Mouse (Mus musculus) MEL (cell line): ENCODE results near the gene Wfdc11. TPM values are rescaled to one million over a fixed set of nuclear protein-coding genes. Genes with fewer than 3 reads are reported as not detected.

ENCODE experiments used
- DNase-seq: peaks from one replicate; pipeline ENCODE4 v3.0.0; 2011; ENCODE audit warnings: low read depth, low spot score
- H3K27ac ChIP-seq: 2 replicates; pipeline ENCODE4 v1.5.1; 2012; ENCODE audit warnings: low read depth, mild to moderate bottlenecking, control low read depth, low read length, moderate library complexity; ENCODE audit not compliant: control insufficient read depth
- H3K27me3 ChIP-seq, 2 experiments: fragments of 150-350 bp in 1 of 2; sonication (generic) in 1 of 2; 2 replicates each; pipeline ENCODE4 v1.6.1; 2012; ENCODE audit warnings: low read length in 2 of 2, mild to moderate bottlenecking in 2 of 2, improper control_type of control experiment in 1 of 2, moderate library complexity in 1 of 2; ENCODE audit not compliant: insufficient read depth in 2 of 2, control insufficient read depth in 1 of 2
- H3K36me3 ChIP-seq, 2 experiments: 2 replicates each; pipeline ENCODE4 v1.6.1; 2012 to 2014; ENCODE audit warnings: low read length in 2 of 2, improper control_type of control experiment in 1 of 2, inconsistent platforms in 1 of 2, mild to moderate bottlenecking in 1 of 2; ENCODE audit not compliant: insufficient read depth in 2 of 2, control insufficient read depth in 1 of 2
- H3K4me1 ChIP-seq, 2 experiments: fragments of 150-350 bp in 1 of 2; sonication (generic) in 1 of 2; 2 replicates each; pipeline ENCODE4 v1.6.1; 2012; ENCODE audit warnings: low read length in 2 of 2, improper control_type of control experiment in 1 of 2, mild to moderate bottlenecking in 1 of 2; ENCODE audit not compliant: insufficient read depth in 2 of 2, control insufficient read depth in 1 of 2
- H3K4me3 ChIP-seq, 2 experiments: fragments of 150-350 bp in 1 of 2; sonication (generic) in 1 of 2; 2 replicates each; pipeline ENCODE4 v1.5.1; 2012; ENCODE audit warnings: low read depth in 2 of 2, low read length in 2 of 2, mild to moderate bottlenecking in 2 of 2, moderate library complexity in 2 of 2, control low read depth in 1 of 2, improper control_type of control experiment in 1 of 2; ENCODE audit not compliant: control insufficient read depth in 1 of 2, insufficient read depth in 1 of 2
- H3K79me2 ChIP-seq: 2 replicates; pipeline ENCODE4 v1.6.1; 2012; ENCODE audit warnings: mild to moderate bottlenecking, low read length, moderate library complexity; ENCODE audit not compliant: control insufficient read depth, poor library complexity, insufficient read depth
- H3K9ac ChIP-seq: 2 replicates; pipeline ENCODE4 v1.6.1; 2012; ENCODE audit warnings: low read depth, mild to moderate bottlenecking, control low read depth, low read length, moderate library complexity; ENCODE audit not compliant: control insufficient read depth, poor library complexity, severe bottlenecking
- H3K9me3 ChIP-seq: fragments of 150-350 bp; sonication (generic); replicated peaks from 2 replicates; pipeline ENCODE4 v1.6.1; 2012; ENCODE audit warnings: mild to moderate bottlenecking, low read length, improper control_type of control experiment, moderate library complexity; ENCODE audit not compliant: insufficient read depth
- BHLHE40 ChIP-seq: IDR thresholded peaks from 2 replicates; pipeline ENCODE4 v1.6.1; 2012; ENCODE audit warnings: low read depth, mild to moderate bottlenecking, inconsistent platforms, low read length, improper control_type of control experiment, borderline replicate concordance
- CTCF ChIP-seq, 3 experiments: IDR thresholded peaks in 2 of 3; conservative IDR thresholded peaks in 1 of 3; 2 replicates each; pipeline ENCODE4 v1.5.1; 2011 to 2012; ENCODE audit warnings: low read length in 3 of 3, low read depth in 2 of 3, mild to moderate bottlenecking in 2 of 3, improper control_type of control experiment in 1 of 3, inconsistent platforms in 1 of 3, mixed read lengths in 1 of 3, moderate library complexity in 1 of 3; ENCODE audit not compliant: control insufficient read depth in 1 of 3, insufficient read depth in 1 of 3, poor library complexity in 1 of 3, severe bottlenecking in 1 of 3
- E2F4 ChIP-seq: IDR thresholded peaks from 2 replicates; pipeline ENCODE4 v1.6.1; 2011; ENCODE audit warnings: low read depth, low read length, improper control_type of control experiment, borderline replicate concordance
- EP300 ChIP-seq, 2 experiments: IDR thresholded peaks; 2 replicates each; pipeline ENCODE4 v1.6.1; 2011; ENCODE audit warnings: improper control_type of control experiment in 2 of 2, low read length in 2 of 2, low read depth in 1 of 2, mild to moderate bottlenecking in 1 of 2
- HCFC1 ChIP-seq: IDR thresholded peaks from 2 replicates; pipeline ENCODE4 v1.6.1; 2012; ENCODE audit warnings: low read depth, mild to moderate bottlenecking, inconsistent platforms, low read length, improper control_type of control experiment, moderate library complexity
- KAT2A ChIP-seq: conservative IDR thresholded peaks from 2 replicates; pipeline ENCODE4 v1.6.1; 2012; ENCODE audit warnings: low read depth, low read length, improper control_type of control experiment, inconsistent platforms
- MAFK ChIP-seq: IDR thresholded peaks from 2 replicates; pipeline ENCODE4 v1.6.1; 2011; ENCODE audit warnings: low read depth, mild to moderate bottlenecking, low read length, improper control_type of control experiment, borderline replicate concordance
- MEF2A ChIP-seq: IDR thresholded peaks from 2 replicates; pipeline ENCODE4 v1.6.1; 2014; ENCODE audit warnings: low read depth, mild to moderate bottlenecking, inconsistent platforms, low read length, improper control_type of control experiment; ENCODE audit not compliant: poor library complexity, insufficient replicate concordance, severe bottlenecking; ENCODE audit errors: extremely low read depth
- MXI1 ChIP-seq: IDR thresholded peaks from 2 replicates; pipeline ENCODE4 v1.6.1; 2011; ENCODE audit warnings: mild to moderate bottlenecking, low read depth, low read length, improper control_type of control experiment
- NRF1 ChIP-seq: IDR thresholded peaks from 2 replicates; pipeline ENCODE4 v1.6.1; 2014; ENCODE audit warnings: low read depth, mild to moderate bottlenecking, inconsistent platforms, low read length, improper control_type of control experiment, moderate library complexity; ENCODE audit not compliant: poor library complexity, insufficient read depth, severe bottlenecking
- POLR2A ChIP-seq, 2 experiments: IDR thresholded peaks; 2 replicates each; pipeline ENCODE4 v1.6.1; 2011 to 2012; ENCODE audit warnings: low read length in 2 of 2, mild to moderate bottlenecking in 2 of 2, control low read depth in 1 of 2, improper control_type of control experiment in 1 of 2, low read depth in 1 of 2, moderate library complexity in 1 of 2; ENCODE audit not compliant: control insufficient read depth in 1 of 2, insufficient read depth in 1 of 2, poor library complexity in 1 of 2
- POLR2AphosphoS2 ChIP-seq: IDR thresholded peaks from 2 replicates; pipeline ENCODE4 v1.6.1; 2011; ENCODE audit warnings: low read length, improper control_type of control experiment
- POLR2AphosphoS5 ChIP-seq: IDR thresholded peaks from 2 replicates; pipeline ENCODE4 v1.6.1; 2012; ENCODE audit warnings: low read depth, borderline replicate concordance, mild to moderate bottlenecking, inconsistent platforms, low read length, moderate library complexity, mixed read lengths
- RAD21 ChIP-seq: IDR thresholded peaks from 2 replicates; pipeline ENCODE4 v1.6.1; 2011; ENCODE audit warnings: mild to moderate bottlenecking, low read depth, low read length, improper control_type of control experiment
- SMC3 ChIP-seq: IDR thresholded peaks from 2 replicates; pipeline ENCODE4 v1.6.1; 2011; ENCODE audit warnings: low read depth, low read length, improper control_type of control experiment
- TAL1 ChIP-seq: IDR thresholded peaks from 2 replicates; pipeline ENCODE4 v1.6.1; 2012; ENCODE audit warnings: mild to moderate bottlenecking, inconsistent platforms, low read length, moderate library complexity, mixed read lengths
- TCF12 ChIP-seq: IDR thresholded peaks from 2 replicates; pipeline ENCODE4 v1.6.1; 2014; ENCODE audit warnings: low read depth, mild to moderate bottlenecking, inconsistent platforms, low read length, improper control_type of control experiment, moderate library complexity
- UBTF ChIP-seq: IDR thresholded peaks from 2 replicates; pipeline ENCODE4 v1.6.1; 2012; ENCODE audit warnings: low read depth, mild to moderate bottlenecking, inconsistent platforms, low read length, improper control_type of control experiment, moderate library complexity, borderline replicate concordance; ENCODE audit not compliant: insufficient read depth
- USF1 ChIP-seq: IDR thresholded peaks from 2 replicates; pipeline ENCODE4 v1.6.1; 2014; ENCODE audit warnings: low read depth, mild to moderate bottlenecking, inconsistent platforms, low read length, improper control_type of control experiment, moderate library complexity
- ZC3H11A ChIP-seq: IDR thresholded peaks from 2 replicates; pipeline ENCODE4 v1.6.1; 2012; ENCODE audit warnings: low read depth, mild to moderate bottlenecking, inconsistent platforms, low read length, improper control_type of control experiment
- ZMIZ1 ChIP-seq: IDR thresholded peaks from 2 replicates; pipeline ENCODE4 v1.6.1; 2012; ENCODE audit warnings: low read depth, mild to moderate bottlenecking, inconsistent platforms, low read length, improper control_type of control experiment, moderate library complexity
- polyA plus RNA-seq, 2 experiments: library from polyadenylated mRNA; stranded (reverse) in 1 of 2; unstranded in 1 of 2; fragments of >175 nt in 1 of 2; fragments of >200 nt in 1 of 2; gene quantifications; 2 replicates each; pipeline versions ENCODE4 v1.2.1 to v1.2.4; 2012; ENCODE audit warnings: low replicate concordance in 2 of 2, low read depth in 1 of 2; ENCODE audit not compliant: insufficient read length in 2 of 2, insufficient read depth in 1 of 2, missing spikeins in 1 of 2
- total RNA-seq: library from RNA; depleted of rRNA; stranded (reverse); fragments of 300-350 nt; gene quantifications from 2 replicates; pipeline ENCODE4 v1.2.3, GENCODE M21; 2012

The Wfdc11 gene
- total and polyA plus RNA-seq, 3 experiments: not detected

- peaks cover 0 to 5% of the 10 kb centered on the region in 2 experiments; a peak in 3 of 4 replicates for H3K27me3 ChIP-seq
- H3K4me1 ChIP-seq: no peaks in the 10 kb centered on the region
- H3K9ac ChIP-seq: no peak overlapping the region
- no peak overlapping the region for H3K4me3 ChIP-seq
- TF ChIP-seq ZMIZ1: no peak
- TF ChIP-seq TCF12: no peak
- no peak for TF ChIP-seq EP300 (IDR thresholded peaks at IDR 0.05; ENCODE audit: low read depth in 1 of 2, low read length in 2 of 2)
- TF ChIP-seq POLR2A (IDR thresholded peaks at IDR 0.05; ENCODE audit: control insufficient read depth in 1 of 2, insufficient read depth in 1 of 2, low read depth in 1 of 2, low read length in 2 of 2, poor library complexity in 1 of 2): no peak
- no peak for TF ChIP-seq UBTF
- no peak for TF ChIP-seq HCFC1
- peak in 1 of 3 experiments; percentile 37; a peak in 2 of 6 replicates for TF ChIP-seq CTCF (IDR thresholded peaks at IDR 0.05 in 2 of 3, conservative IDR thresholded peaks at IDR 0.05 in 1 of 3; ENCODE audit: control insufficient read depth in 1 of 3, insufficient read depth in 1 of 3, low read depth in 2 of 3, low read length in 3 of 3, poor library complexity in 1 of 3, severe bottlenecking in 1 of 3)
- TF ChIP-seq E2F4: no peak
- no peak for TF ChIP-seq TAL1
- TF ChIP-seq POLR2AphosphoS5: no peak
- TF ChIP-seq KAT2A: no peak
- peak; percentile 19 for TF ChIP-seq RAD21
- no peak for TF ChIP-seq BHLHE40
- TF ChIP-seq SMC3: peak; percentile 52
- no peak for TF ChIP-seq ZC3H11A
- no peak for TF ChIP-seq MEF2A
- TF ChIP-seq USF1: no peak
- no peak for TF ChIP-seq MXI1
- no peak for TF ChIP-seq POLR2AphosphoS2
- no peaks in the 10 kb centered on the region for H3K9me3 ChIP-seq
- H3K36me3 ChIP-seq: no peaks in the 10 kb centered on the region
- H3K27ac ChIP-seq: no peak overlapping the region
- H3K79me2 ChIP-seq: no peaks in the 10 kb centered on the region
- no peak for DNase-seq
Observed at GRCm38 (mm10) chr2:164621775-164622174, 52.1 kb downstream of the Wfdc11 start.

GRCm38 (mm10) chr2:164619050-164619449 is 54.8 kb downstream of the Wfdc11 start:
- Histone ChIP-seq H3K9me3 (no peaks in the 10 kb centered on the region), H3K27me3 (peaks cover 0 to 4% of the 10 kb centered on the region in 2 experiments; a peak in 2 of 4 replicates), H3K4me3 (no peak overlapping the region), H3K9ac (no peak overlapping the region), H3K4me1 (no peaks in the 10 kb centered on the region), H3K79me2 (no peaks in the 10 kb centered on the region), H3K36me3 (no peaks in the 10 kb centered on the region), H3K27ac (no peak overlapping the region)
- TF ChIP-seq MXI1: no peak
- no peak for TF ChIP-seq NRF1
- TF ChIP-seq MAFK: no peak
- no peak for DNase-seq
